Mouse (Mus musculus): ENCODE measurements around the gene Ostf1.

- TF ChIP-seq SRF (IDR thresholded peaks at IDR 0.05; ENCODE audit: control insufficient read depth, insufficient read length, low read depth): no peak
- TF ChIP-seq POLR2A (IDR thresholded peaks at IDR 0.05; ENCODE audit: insufficient read length, low read depth): no peak
- no peak for TF ChIP-seq POLR2AphosphoS2 (IDR thresholded peaks at IDR 0.05; ENCODE audit: insufficient read length, low read depth)
- TF ChIP-seq MYOG (IDR thresholded peaks at IDR 0.05; ENCODE audit: control insufficient read depth in 1 of 3, insufficient read depth in 1 of 3, insufficient read length in 2 of 3, low read depth in 2 of 3): no peak
- no peak for TF ChIP-seq CEBPB (IDR thresholded peaks at IDR 0.05; ENCODE audit: insufficient read depth, poor library complexity, severe bottlenecking)
- no peak for TF ChIP-seq E2F4 (IDR thresholded peaks at IDR 0.05; ENCODE audit: insufficient read depth)
- TF ChIP-seq USF1 (IDR thresholded peaks at IDR 0.05; ENCODE audit: low read depth): no peak
- TF ChIP-seq MYOD1 (IDR thresholded peaks at IDR 0.05; ENCODE audit: control insufficient read depth in 1 of 3, insufficient read length in 2 of 3, low read depth in 2 of 3): no peak
- TF ChIP-seq REST (IDR thresholded peaks at IDR 0.05; ENCODE audit: insufficient read depth, insufficient read length): peak; percentile 3
- no peak for TF ChIP-seq MAX (IDR thresholded peaks at IDR 0.05; ENCODE audit: low read depth)
- TF ChIP-seq TCF12 (IDR thresholded peaks at IDR 0.05; ENCODE audit: insufficient read depth, poor library complexity, severe bottlenecking): no peak
- TF ChIP-seq TCF3 (IDR thresholded peaks at IDR 0.05; ENCODE audit: insufficient read length, low read depth): no peak
These were observed 421 bp downstream of the Ostf1 start for GRCm38 (mm10) chr19:18631161-18631643.
